Mouse (Mus musculus): ENCODE data around the gene Ppp1r2.
A peak's percentile ranks its signal among the peaks of the same experiment; 100 is the strongest.

Ppp1r2 gene

DNA sequence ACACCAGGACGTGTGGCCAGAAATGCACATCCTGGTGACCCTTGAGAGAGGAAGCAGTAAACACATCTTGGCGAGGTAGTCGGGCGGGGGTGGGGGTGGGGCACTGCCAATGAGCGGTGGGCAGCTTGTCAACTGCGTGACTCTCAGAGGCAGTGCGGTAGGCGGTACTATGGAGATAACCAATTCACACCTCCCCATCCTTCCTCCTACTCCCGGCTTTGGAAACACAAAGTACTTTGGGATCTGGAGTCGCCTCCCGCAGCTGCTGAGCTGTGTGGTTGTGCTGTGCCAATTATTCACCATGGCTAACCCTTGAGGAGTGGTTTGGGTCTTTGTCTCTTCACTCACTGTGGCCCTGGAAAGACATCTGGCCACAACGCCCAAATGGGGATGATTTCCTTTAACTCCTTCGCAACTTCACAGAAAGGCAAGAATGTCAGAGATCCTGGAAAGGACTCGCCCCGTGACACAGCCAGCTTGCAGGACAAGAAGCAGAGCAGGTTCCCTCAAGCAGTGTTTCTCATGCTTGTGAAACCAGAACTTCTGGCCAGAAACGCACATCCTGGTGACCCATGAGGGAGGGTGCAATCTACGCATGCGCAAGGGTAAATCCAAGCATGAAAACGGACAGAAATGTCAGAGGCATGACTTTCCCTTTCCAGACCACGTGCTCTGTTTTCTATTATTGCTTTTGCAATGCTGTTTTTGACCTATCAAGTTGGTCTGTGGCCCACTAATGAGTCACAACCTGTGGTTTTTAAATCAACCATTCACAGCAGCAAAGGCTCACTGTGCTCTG is 41.3 kb downstream of the Ppp1r2 start:
- DNase-seq, result peak; percentile 14 to 33

DNA sequence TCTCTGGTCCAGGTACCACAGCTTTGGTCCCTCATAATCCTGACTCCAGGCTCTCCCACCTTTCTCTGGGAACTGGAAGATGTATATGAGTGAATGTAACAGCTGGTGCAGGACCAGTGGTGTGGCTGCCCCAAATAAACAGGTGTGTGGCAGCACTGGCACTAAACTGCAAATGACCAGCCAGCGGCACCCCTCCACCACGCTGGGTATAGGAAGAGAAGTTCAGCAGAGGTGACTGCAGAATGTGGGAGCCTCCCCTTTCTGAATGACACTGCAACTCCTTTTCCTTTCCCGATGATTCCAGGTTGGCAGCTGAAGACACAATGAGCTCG is 41.9 kb downstream of the Ppp1r2 start:
- DNase-seq, result no peak

DNA sequence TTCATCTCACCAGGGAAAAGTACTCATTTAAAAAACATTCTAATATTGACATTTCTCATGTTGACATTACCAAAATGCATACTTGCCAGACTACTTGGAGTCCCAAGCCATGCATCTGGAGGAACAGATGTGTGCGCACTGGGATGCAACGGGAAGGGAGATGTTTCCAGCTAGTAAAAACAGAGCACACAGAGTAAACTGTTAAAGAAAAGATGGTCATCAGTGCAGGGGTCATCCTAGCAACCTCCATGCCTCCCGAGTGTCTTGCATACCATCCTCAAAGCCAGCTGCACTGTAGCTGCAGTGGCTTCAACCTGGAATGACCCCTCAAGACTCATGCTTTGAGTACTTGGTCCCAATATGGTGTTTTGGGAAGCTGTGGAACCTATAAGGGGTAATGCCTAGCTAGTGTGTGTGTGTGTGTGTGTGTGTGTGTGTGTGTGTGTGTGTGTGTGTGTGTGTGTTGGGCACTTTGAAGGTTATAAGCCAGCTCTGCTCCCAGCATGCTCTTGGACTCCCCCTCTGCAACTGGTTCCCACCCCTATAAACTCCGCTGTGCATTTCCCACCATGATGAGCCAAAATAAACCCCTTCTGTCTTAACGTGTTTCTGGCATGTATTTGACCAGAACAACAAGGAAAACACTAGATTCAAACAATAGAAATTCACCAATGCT is 42.4 kb downstream of the Ppp1r2 start:
- DNase-seq, result no peak

DNA sequence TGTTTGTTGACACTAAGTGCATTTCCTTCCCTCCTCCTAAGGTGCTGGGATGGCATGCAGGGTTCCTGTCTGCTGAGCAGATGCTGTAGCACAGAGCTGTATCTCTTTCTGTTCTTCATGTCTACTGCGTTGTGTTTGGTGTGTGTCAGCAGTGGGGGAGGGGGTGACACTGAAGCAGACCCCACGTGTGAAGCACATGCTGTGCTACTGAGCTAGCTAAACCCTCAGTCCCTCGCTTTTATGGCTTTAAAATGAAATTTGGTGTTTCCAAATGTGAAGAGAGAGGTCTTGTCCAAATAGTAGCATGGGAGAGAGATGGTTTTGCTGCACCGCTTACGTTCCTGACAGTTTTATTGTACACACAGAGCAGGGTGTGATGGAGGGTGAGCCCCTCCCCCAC is 43.5 kb downstream of the Ppp1r2 start:
- DNase-seq, result no peak

DNA sequence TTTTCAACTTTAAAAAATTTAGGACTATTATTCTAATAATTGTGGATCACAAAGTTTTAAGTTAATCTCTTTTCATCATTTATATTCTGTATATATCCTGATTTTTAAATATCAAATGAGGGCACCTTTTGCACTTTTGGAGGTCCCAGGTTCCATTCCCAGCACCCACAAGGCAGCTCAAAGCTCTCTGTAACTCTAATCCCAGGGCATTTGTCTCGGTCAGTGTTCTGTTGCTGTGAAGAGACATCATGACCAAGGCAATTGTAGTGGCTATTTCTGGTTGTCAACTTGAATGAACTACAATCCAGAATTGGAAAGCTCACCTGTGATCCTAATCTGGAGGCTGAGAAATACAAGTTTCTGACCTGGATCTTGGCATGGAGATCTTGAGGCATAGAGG is 47.3 kb downstream of the Ppp1r2 start:
- DNase-seq, result no peak

DNA sequence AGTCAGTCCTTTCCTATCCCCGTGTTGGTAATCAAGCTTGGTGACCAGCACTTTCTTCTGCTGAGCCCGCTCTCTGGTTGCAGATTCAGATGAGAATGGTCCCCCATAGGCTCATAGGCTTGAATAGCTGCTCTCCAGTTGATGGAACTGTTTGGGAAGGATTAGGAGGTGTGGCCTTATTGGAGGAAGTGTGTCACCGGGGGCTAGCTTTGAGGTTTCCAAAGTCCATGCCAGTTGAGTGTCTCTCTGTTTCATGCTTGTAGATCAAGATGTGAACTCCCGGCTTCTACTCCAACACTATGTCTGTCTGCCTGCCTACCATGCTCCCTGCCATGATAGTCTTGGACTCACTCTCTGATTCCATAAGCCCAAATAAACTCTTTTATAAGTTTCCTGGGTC is 59.8 kb downstream of the Ppp1r2 start:
- no peak for DNase-seq

DNA sequence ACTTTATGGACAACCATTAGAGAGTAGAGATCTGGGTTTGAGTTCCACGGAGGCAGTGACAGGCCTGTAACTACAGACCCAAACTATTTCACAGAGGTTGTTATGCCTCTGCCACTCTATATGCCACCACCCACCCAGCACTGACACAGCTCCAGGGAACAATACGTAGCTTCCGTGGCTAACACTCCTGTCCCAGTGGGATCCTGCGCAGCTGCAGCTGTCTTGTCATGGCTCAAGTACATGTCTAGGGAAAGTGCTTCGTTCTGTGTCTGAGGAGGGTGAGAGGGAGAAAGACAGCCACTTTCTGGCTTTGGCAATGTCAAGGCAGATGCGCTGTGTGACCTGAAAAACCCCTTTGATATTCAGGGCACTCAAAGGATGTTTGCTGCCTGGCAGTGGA is 61.6 kb downstream of the Ppp1r2 start:
- no peak for DNase-seq

DNA sequence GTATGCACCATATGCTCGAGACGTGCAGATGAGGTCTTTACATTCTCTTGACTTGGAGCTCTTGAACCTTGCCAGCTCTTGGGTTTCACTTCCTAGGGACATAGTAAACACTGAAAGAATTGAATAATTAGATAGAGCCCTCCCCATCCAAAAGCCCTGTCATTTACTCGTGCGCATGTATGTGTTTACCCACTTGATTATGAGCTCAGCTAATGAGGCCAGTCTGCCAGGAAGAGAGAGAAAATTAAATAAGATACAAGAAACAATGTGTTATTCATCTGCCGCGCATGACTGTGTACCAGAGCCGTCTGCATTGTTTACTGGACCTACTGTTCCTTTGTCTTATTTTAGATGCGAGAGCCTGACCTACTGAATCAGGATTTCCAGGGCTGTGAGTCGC is 63.6 kb downstream of the Ppp1r2 start:
- no peak for DNase-seq

DNA sequence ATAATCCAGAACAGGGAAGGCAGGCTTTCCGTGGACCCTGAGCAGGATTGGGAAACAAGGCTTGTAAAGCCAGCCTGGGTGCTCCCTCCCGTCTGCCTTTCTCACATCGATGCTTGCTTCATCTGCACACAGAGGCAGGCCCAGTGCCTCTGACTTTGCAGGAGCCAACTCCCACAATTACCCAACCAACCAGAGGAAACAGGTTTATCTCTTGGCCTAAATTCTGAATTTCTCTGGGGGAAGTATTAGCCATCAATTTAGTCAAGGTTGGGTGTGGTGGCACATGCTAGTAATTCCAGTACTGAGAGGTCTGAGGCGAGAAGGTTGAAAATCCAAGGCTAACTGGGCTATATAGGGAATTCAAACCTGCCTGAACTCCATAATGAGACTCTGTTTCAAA is 64.6 kb downstream of the Ppp1r2 start:
- DNase-seq, result no peak

DNA sequence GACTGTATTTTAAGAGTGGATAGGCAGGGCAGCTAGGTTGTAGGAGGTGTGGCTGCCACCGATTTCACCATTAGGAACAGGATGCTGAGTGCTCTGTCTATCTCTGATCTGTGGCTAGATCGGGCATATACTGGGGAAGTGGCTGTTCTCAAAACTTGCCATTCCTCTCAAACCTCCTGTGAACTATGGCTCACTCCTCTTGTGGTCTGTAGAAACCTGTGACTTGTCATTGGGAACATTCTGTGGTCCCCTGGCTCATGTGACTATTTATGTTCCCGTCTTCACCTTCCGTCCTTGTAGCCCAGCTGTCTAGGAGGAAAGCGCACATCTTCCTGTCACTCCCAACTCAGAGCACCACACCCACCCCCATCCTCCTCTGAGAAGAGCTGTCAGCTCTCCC is 65.2 kb downstream of the Ppp1r2 start:
- DNase-seq, result no peak

DNA sequence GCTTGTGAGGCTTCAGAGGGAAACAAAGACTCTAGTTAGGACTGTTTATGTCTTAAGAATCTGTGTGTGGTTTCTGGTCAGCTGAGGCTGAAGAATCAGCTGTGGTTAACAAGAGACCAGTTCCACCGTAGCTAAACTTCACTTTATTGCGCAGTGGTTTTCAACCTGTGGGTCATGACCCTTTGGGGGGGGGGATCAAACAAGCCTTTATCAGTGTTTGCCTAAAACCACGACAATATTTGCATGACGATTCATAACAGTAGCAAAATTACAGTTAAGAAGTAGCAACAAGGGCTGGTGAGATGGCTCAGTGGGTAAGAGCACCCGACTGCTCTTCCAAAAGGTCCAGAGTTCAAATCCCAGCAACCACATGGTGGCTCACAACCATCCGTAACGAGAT is 69.4 kb downstream of the Ppp1r2 start:
- DNase-seq, result no peak

DNA sequence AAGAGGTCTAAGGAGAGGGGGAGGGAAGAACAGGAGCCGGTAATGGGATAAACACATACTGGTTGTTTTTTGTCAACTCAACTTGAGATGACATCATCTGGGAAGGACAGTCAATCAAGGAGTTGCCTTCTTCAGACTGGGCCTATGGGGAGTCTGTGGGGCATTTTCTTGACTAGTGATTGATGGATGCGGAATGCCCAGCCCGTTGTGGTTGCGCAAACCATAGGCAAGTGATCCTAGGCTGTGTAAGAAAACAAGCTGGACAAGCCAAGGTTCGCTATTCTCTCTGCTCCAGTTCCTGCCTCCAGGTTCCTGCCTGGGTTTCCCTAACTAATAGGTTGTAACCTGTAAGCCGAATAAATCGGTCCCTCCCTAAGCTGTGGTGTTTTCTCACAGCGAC is 69.9 kb downstream of the Ppp1r2 start:
- DNase-seq, result no peak

DNA sequence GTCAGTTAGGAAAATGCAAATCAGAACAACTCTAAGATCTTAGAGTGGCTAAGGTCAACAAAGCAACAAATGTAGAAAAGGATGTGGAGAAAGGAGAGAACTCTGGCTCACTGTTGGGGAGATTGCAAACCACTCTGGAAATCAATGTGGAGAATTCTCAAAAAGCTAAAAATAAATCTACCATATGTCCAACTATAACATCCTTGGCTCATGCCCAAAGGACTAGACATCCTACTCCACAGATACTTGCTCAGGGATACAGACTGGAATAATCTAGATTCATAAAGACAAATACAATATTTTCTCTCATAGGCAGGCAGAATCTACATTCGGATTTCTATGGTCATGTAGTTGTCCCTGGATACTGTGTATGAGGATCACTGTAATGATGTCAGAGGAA is 70.9 kb downstream of the Ppp1r2 start:
- no peak for DNase-seq

DNA sequence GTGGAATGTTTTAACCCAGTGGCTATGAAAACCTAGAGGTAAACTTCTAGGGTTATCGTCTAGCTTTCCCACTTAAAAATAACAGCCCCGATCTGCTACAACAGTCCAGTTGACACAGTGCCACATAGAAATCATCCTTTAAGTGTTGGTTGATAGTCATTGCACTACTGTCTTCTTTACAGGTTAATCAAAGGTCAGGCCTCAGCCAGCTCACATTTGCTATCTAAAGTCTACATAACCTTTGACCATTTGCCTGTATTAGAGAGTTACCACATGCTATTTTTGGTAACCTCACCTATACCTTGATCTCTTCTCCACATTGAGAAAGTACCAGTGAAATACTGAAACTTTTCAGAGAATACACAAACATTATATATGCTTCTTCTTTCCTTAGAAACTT is 73.4 kb downstream of the Ppp1r2 start:
- DNase-seq, result no peak

Data from cerebellum, postnatal 14 days (tissue).